Mouse (Mus musculus) mouse embryonic stem cell (cell line): Measurements from ENCODE around the gene Slirp.
"Not testable (repeated sequence)": the region's sequence is repeated elsewhere in the genome, so short reads cannot be mapped to it uniquely, and the experiment has no call there.

Experiments used
- in situ Hi-C, 2 experiments: fragments of 300-500 bp; cut with MboI; formaldehyde crosslinking; loops; 1 replicate in 1 of 2; 3 replicates in 1 of 2; pipeline ENCODE4 v1.14.3; 2019 to 2020; ENCODE audit warnings: low sequenced_read_pairs in 2 of 2, low pct_unique_long_range_greater_than_20kb in 1 of 2, mixed read lengths in 1 of 2; ENCODE audit not compliant: unreplicated experiment in 1 of 2

Gene Slirp

GRCm38 (mm10) chr12:87424516-87424915 lies 19.2 kb upstream of the Slirp start:
- in situ Hi-C loops = no loop called here

- in situ Hi-C loops = no loop called here
Observed at GRCm38 (mm10) chr12:87426354-87427031, 17.2 kb upstream of the Slirp start.

- in situ Hi-C loops = no loop called here
Observed at GRCm38 (mm10) chr12:87428295-87428694, 15.4 kb upstream of the Slirp start.

- in situ Hi-C loops = no loop called here
Observed at GRCm38 (mm10) chr12:87428885-87429284, 14.8 kb upstream of the Slirp start.

- in situ Hi-C loops = no loop called here
Observed at GRCm38 (mm10) chr12:87442177-87443114, 1.2 kb upstream of the Slirp start.

- in situ Hi-C loops = no loop called here
Observed at GRCm38 (mm10) chr12:87443115-87443699, 489 bp upstream of the Slirp start.

- in situ Hi-C loops = no loop called here
Observed at GRCm38 (mm10) chr12:87444211-87444610, 515 bp downstream of the Slirp start.

GRCm38 (mm10) chr12:87449456-87449855 lies 5.8 kb downstream of the Slirp start:
- in situ Hi-C loops = no loop called here

- in situ Hi-C loops = no loop called here
Observed at GRCm38 (mm10) chr12:87464678-87465297, 21.1 kb downstream of the Slirp start.

GRCm38 (mm10) chr12:87470263-87471136 lies 26.8 kb downstream of the Slirp start:
- in situ Hi-C loops = no loop called here

GRCm38 (mm10) chr12:87471421-87471963 lies 27.8 kb downstream of the Slirp start:
- in situ Hi-C loops = no loop called here

- in situ Hi-C loops = no loop called here
Observed at GRCm38 (mm10) chr12:87471964-87472786, 28.5 kb downstream of the Slirp start, which contains the start of gene Snw1. Gene Snw1 (minus strand): TSS chr12:87472274.

- in situ Hi-C loops = no loop called here
Observed at GRCm38 (mm10) chr12:87474756-87475155, 31.1 kb downstream of the Slirp start.

GRCm38 (mm10) chr12:87482482-87482881 lies 38.8 kb downstream of the Slirp start:
- in situ Hi-C loops = not testable (repeated sequence)

GRCm38 (mm10) chr12:87488683-87489082 lies 45.0 kb downstream of the Slirp start:
- in situ Hi-C loops = not testable (repeated sequence)

- in situ Hi-C loops = not testable (repeated sequence)
Observed at GRCm38 (mm10) chr12:87494421-87494820, 50.7 kb downstream of the Slirp start, which contains the start of gene Gm5788. Gene Gm5788 (plus strand): TSS chr12:87494721.
